ENCODE assay signal across 8 mouse cellular contexts in genomic region chr12:99570197-99570956, GRCm38 (mm10). TPM values are rescaled to one million over a fixed set of nuclear protein-coding genes. Genes with fewer than 3 reads are reported as not detected.
DNase-seq lines count a peak whose midpoint lies in the region; ATAC-seq and TF ChIP-seq lines count a peak whose summit lies in the region.

No protein-coding gene starts in this region.

- H3K9ac ChIP-seq in limb, embryonic 12.5 days (replicated peaks): no peak overlapping the region

- H3K9me3 ChIP-seq in limb, embryonic 12.5 days: no peaks in the 10 kb centered on the region
- H3K9me3 ChIP-seq in limb, embryonic 10.5 days (replicated peaks): no peaks in the 10 kb centered on the region

- DNase-seq in limb, embryonic 10.5 days (ENCODE audit: low spot score): no peak
- DNase-seq in cerebellum, postnatal 14 days: peak; percentile 89 to 93
- DNase-seq in heart, adult 8-10 months (ENCODE audit: low spot score): peak; percentile 61
- DNase-seq in layer of hippocampus, adult 2 months (ENCODE audit: low spot score in 2 of 2): peak; percentile 57 to 66
- DNase-seq in lung, postnatal 36 days: peak; percentile 64
- DNase-seq in urinary bladder, postnatal 14 days (ENCODE audit: low spot score): peak; percentile 41

- ATAC-seq in limb, embryonic 12.5 days (ENCODE audit: insufficient number of reproducible peaks, insufficient read depth, low FRiP score, low TSS enrichment, low read depth): peak; percentile 71
- no peak for ATAC-seq in megakaryocyte-erythroid progenitor cell, adult 5-6 weeks (replicated peaks; ENCODE audit: low FRiP score, low TSS enrichment, poor library complexity, severe bottlenecking)

- H3K4me1 ChIP-seq in limb, embryonic 12.5 days (replicated peaks): peaks cover 12% of the 10 kb centered on the region
- peaks cover 6% of the 10 kb centered on the region; the same call in 1 of the 2 replicates for H3K4me1 ChIP-seq in limb, embryonic 10.5 days

- H3K4me2 ChIP-seq in limb, embryonic 12.5 days: peak overlapping the region; percentile 15

- H3K4me3 ChIP-seq in limb, embryonic 12.5 days (replicated peaks): no peak overlapping the region
- no peak overlapping the region for H3K4me3 ChIP-seq in limb, embryonic 10.5 days
- peak overlapping the region; percentile 49 for H3K4me3 ChIP-seq in layer of hippocampus, adult 2 months

- H3K27ac ChIP-seq in limb, embryonic 12.5 days: peak overlapping the region; percentile 9; the same call in 1 of the 2 replicates
- no peak overlapping the region for H3K27ac ChIP-seq in limb, embryonic 10.5 days
- 0 out of 2 replicates have a peak overlapping the region, but pooled peaks have one; percentile 28 for H3K27ac ChIP-seq in layer of hippocampus, adult 2 months

- H3K36me3 ChIP-seq in limb, embryonic 12.5 days: no peaks in the 10 kb centered on the region
- 0 out of 2 replicates have a peak, but pooled peaks cover 5% of the 10 kb centered on the region for H3K36me3 ChIP-seq in limb, embryonic 10.5 days

- H3K27me3 ChIP-seq in limb, embryonic 12.5 days: peaks cover 2% of the 10 kb centered on the region; the same call in 1 of the 2 replicates
- peaks cover 18% of the 10 kb centered on the region; the same call in 1 of the 2 replicates for H3K27me3 ChIP-seq in limb, embryonic 10.5 days (ENCODE audit: low read depth, poor library complexity, severe bottlenecking)

- 60% methylated on average over 25 of the region's 25 CpGs for WGBS in limb, embryonic 12.5 days
- 75% methylated on average over 25 of the region's 25 CpGs for WGBS in limb, embryonic 10.5 days

- TF ChIP-seq CTCF in layer of hippocampus, adult 2 months (conservative IDR thresholded peaks at IDR 0.05): no peak

RNA-seq across cellular contexts. Expression of gene Foxn3, which starts 7.0 kb away (rescaled TPM):
- 110 and 115 TPM in 2 replicates for polyA plus RNA-seq in limb, embryonic 12.5 days (2016; fragmentation: Nextera tagmentation; extraction: Ambion mirVana)
- polyA plus RNA-seq in limb, embryonic 10.5 days (2016; fragmentation: Nextera tagmentation; extraction: Ambion mirVana): 57.6 and 68.8 TPM in 2 replicates
- total RNA-seq in heart, adult 8-10 months (2022): 100 to 1,000 TPM in 3 of 4 experiments, 10 to 100 TPM in 1; 98.7 to 128 (median 104) TPM
- total RNA-seq in layer of hippocampus, adult 2 months (2021): 10 to 100 TPM; 45.9 to 53.7 TPM
- total RNA-seq in megakaryocyte-erythroid progenitor cell, adult 5-6 weeks (2014; fragmentation: Nextera tagmentation): 118 and 140 TPM in 2 replicates
- total RNA-seq in megakaryocyte-erythroid progenitor cell, adult 5-6 weeks (2017): 36.9 and 47.6 TPM in 2 replicates
